Mouse (Mus musculus) liver, embryonic 11.5 days (tissue): ENCODE measurements around the gene Churc1. TPM values are rescaled to one million over a fixed set of nuclear protein-coding genes. Genes with fewer than 3 reads are reported as not detected.

Experiments used
- polyA plus RNA-seq: library from polyadenylated mRNA; unstranded; fragments of >200 nt; fragmentation: Nextera tagmentation; extraction: Ambion mirVana; gene quantifications from 2 replicates; pipeline ENCODE4 v1.2.1, GENCODE M21; 2014

Churc1 gene
- polyA plus RNA-seq, 1 experiment from 2014 or later: 154 TPM

Other genes with a start within 250 kb of the Churc1 start
- 3.4 and 4.1 TPM in 2 replicates for gene Plekhg3, start 234.6 kb upstream of the Churc1 start, polyA plus RNA-seq
- 53.4 and 61.2 TPM in 2 replicates for gene Sptb, start 55.0 kb upstream of the Churc1 start, polyA plus RNA-seq
- gene Fntb, start 51 bp downstream of the Churc1 start, polyA plus RNA-seq: 41.6 and 43.8 TPM in 2 replicates
- gene Gpx2, start 30.0 kb downstream of the Churc1 start, polyA plus RNA-seq: not detected in 2 replicates
- gene Rab15, start 57.4 kb downstream of the Churc1 start, polyA plus RNA-seq: 1.7 and 2.1 TPM in 2 replicates
- 17.8 and 21.9 TPM in 2 replicates for gene Max, start 196.7 kb downstream of the Churc1 start, polyA plus RNA-seq